Mouse (Mus musculus): ENCODE results near the gene Gm11639. TPM values are rescaled to one million over a fixed set of nuclear protein-coding genes. Genes with fewer than 3 reads are reported as not detected.

Gene Gm11639
- 1 to 10 TPM in 1 of 2 experiments, under 1 TPM in 1; 0.17 to 1.2 TPM for polyA plus RNA-seq (2017; shearing (Covaris generic))

DNA sequence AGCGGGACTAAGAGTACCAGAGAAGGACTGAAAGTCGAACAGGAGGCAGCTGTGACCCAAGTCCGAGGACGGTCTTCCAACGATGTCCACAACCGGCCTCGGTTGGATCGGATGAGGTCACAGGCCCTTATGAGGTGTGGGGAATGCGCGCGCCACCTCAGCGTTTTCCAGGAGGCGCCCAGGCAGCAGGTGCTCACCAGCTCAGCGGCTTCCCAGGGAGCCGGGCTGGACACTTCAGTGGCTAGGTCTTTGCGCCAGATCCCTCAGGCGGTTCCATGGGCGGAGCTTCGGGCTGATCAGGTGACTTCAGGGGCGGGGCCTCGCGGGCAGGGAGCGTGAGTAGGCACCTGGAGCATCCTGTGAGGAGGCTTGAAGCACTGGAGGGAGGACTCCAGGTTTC lies at the start of gene Gm11639:
Gene Gm11639, plus strand, starts transcription at position 160 of the 400 bp plus-strand sequence.

DNA sequence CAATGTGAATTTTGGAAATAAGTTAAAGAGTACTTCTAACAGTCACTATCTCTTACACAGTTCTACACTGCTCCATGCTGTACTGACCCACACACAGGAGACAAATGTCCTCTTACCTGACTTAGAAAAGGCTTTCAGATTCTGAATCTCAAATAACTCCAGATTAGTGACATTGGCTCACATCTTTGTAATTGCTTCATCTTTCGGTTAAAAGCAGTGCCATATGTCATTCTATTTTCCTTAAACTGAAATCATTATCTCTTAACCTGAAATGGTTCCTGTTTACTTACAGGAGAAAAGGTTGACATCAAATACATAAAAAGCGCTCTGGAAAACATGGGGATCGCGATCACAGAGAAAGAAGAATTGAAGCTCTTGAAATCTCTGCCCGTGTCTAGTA lies 377.8 kb downstream of the Gm11639 start, which contains the start of gene Efcab3:
Gene Efcab3, plus strand, starts transcription at position 301 of the 400 bp plus-strand sequence.

DNA sequence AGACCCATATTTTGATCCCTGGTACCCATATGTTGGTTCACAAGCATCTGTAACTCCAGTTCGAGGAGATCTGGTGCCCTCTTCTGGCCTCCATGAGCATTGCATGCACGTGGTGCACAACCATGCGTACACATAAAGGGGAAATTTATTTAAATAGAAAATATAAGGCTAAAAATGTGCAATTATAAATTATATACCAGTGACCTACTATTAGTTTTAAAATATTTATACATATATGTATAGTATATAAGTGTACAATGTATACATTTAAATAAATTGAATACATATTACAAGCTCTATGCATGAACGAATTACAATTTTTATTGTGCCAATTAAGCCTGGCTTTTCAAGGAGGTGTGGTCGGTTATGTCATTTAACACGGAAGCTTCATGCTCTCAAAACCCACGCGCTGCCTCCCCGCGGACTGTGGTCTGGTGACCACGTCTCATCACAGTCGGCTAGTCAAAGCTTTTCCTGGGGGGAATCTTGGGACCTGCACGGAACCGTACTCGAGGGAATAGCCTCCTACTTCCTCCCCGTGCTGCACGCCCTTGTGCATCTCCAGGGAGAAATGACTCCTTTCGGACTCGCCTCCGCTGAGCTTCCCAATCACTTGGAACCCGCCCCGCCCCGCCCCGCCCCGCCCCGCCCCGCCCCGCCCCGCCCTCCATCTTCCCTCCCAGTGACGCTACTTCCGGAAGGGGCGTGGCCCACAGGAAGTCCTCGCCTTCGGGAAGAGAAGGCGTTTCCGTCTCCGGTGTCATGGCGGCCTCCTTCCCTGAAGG lies 440.4 kb downstream of the Gm11639 start, which contains the start of gene Mettl2:
Gene Mettl2, plus strand, starts transcription at position 691 of the 785 bp plus-strand sequence.

DNA sequence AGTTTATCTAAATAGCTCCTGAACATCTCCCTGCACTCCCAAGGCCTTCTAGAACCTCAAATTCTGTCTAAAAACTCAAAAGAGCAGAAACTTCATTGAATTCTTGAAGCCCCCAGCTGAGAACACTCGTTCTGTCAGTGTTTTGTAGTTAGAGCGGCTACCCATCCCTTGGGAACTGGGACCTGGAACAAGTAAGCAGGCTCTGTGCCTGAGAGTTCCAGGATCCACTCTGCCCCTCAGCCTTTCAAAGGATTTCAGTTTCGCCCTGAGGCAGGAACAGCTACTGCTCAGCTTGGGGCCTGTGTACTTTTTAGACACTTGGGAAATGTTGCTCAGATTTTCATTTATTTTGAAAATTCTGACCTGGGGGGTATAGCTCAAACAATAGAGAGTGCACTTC lies 461.1 kb downstream of the Gm11639 start, which contains the start of gene Gm10842:
Gene Gm10842, plus strand, starts transcription at position 301 of the 400 bp plus-strand sequence.

Other genes starting within 250 kb of the Gm11639 start
- gene Kansl1, start 216.8 kb upstream of the Gm11639 start, polyA plus RNA-seq (2017; shearing (Covaris generic)): 10 to 100 TPM; 75.2 to 85.4 TPM
- 10 to 100 TPM; 25.4 to 28.4 TPM for gene Cdc27, start 135.1 kb upstream of the Gm11639 start, polyA plus RNA-seq (2017; shearing (Covaris generic))
- 1 to 10 TPM; 4.6 to 6.4 TPM for gene Myl4, start 135.0 kb upstream of the Gm11639 start, polyA plus RNA-seq (2017; shearing (Covaris generic))
- 10 to 100 TPM; 13.9 to 41.4 TPM for gene Itgb3, start 77.7 kb upstream of the Gm11639 start, polyA plus RNA-seq (2017; shearing (Covaris generic))